Mouse (Mus musculus): ENCODE results near the gene AA792892. TPM values are rescaled to one million over a fixed set of nuclear protein-coding genes. Genes with fewer than 3 reads are reported as not detected.
"Not testable (repeated sequence)": the region's sequence is repeated elsewhere in the genome, so short reads cannot be mapped to it uniquely, and the experiment has no call there.

The AA792892 gene
- not detected in 2 replicates for polyA plus RNA-seq (2015; fragmentation: Nextera tagmentation; extraction: Ambion mirVana)

DNA sequence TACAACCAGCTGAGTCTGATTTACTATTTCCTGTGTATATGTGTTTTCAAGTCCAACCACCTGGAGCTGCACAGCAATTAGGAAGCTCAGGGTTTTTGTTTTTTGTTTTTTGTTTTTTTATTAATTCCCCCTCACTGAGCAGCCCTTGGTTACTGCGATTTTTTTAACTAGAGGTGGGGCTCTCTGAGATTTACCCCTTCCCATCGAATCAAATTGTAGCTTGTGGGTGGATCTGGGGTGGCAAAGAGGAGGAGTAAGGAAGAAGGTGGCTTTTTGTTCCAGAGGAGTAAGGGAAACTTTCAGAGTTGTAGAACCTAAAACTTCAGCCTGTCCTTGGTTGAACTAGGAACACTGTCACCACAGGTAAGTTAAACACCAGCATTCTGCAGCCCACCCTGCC, at the start of gene AA792892:
AA792892 (plus strand) TSS at position 301 of the 400 bp plus-strand sequence.
- H3K36me3 ChIP-seq; ATAC-seq (ENCODE audit: insufficient number of reproducible peaks, low FRiP score, low TSS enrichment, low read depth); H3K27ac ChIP-seq; H3K4me3 ChIP-seq; H3K4me1 ChIP-seq; H3K9ac ChIP-seq; H3K9me3 ChIP-seq; H3K27me3 ChIP-seq; H3K4me2 ChIP-seq: not testable (repeated sequence)
- WGBS = no CpG with 5 or more reads among the region's 2 CpGs

DNA sequence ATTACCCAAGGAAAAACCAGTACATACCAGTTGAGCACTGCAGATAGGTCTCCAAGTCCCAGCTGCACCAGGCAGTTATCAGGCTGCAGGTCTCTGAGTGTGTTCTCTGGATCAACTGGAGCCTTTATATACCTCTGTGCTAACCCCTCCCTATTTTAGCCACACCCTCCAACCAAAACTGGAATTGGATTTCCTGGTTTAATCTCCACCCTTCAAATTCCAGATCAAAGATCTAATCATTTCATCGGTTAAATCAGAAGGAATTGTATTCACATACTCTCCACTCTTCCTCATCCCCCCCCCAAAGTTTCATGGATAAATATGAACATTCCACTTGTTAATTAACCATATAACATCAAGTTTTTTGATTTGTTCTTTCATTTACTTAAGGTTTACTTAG, 32.9 kb upstream of the AA792892 start, which contains the start of gene A430089I19Rik:
A430089I19Rik (minus strand) TSS at position 101 of the 400 bp plus-strand sequence.
- H3K4me1 ChIP-seq; H3K4me3 ChIP-seq; ATAC-seq (ENCODE audit: insufficient number of reproducible peaks, low FRiP score, low TSS enrichment, low read depth); H3K9ac ChIP-seq; H3K27me3 ChIP-seq; H3K4me2 ChIP-seq; H3K27ac ChIP-seq; H3K36me3 ChIP-seq; H3K9me3 ChIP-seq: not testable (repeated sequence)
- WGBS = 95% methylated on average over 1 of the region's 1 CpGs

DNA sequence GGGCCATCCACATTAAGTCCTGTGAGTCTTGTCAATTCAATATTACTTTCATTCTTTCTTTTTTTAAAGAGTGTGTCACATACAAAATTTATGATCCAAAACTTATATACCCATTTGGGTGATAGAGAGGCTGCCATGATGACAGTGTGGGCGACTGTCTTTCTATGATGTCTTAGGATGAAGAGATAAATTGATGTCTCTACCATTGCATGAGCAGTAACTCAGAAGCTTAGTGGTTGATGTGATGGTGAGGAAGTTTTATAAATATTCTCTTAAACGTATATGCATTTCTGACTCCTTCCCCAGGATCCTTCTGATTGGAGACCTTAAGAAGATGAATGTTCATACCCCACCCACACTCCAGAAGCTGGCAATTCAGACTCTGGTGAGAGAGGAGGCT, 25.4 kb upstream of the AA792892 start, which contains the start of gene Gm6502:
Gm6502 (plus strand) TSS at position 301 of the 400 bp plus-strand sequence.
- not testable (repeated sequence) for ATAC-seq (ENCODE audit: insufficient number of reproducible peaks, low FRiP score, low TSS enrichment, low read depth)
- WGBS = no CpG with 5 or more reads among the region's 2 CpGs

More for the DNA sequence above, 25.4 kb upstream of the AA792892 start, which contains the start of gene Gm6502:
- H3K4me1 ChIP-seq, H3K27ac ChIP-seq, H3K4me2 ChIP-seq, H3K36me3 ChIP-seq, H3K9ac ChIP-seq, H3K27me3 ChIP-seq, H3K9me3 ChIP-seq, H3K4me3 ChIP-seq: not testable (repeated sequence)

Other genes with a start within 250 kb of the AA792892 start
- not detected in 2 replicates for gene Gm3106, start 121.7 kb upstream of the AA792892 start, polyA plus RNA-seq (2015; fragmentation: Nextera tagmentation; extraction: Ambion mirVana)
- not detected in 2 replicates for gene A430089I19Rik, start 33.0 kb upstream of the AA792892 start, polyA plus RNA-seq (2015; fragmentation: Nextera tagmentation; extraction: Ambion mirVana)
- gene Gm6502, start 25.3 kb upstream of the AA792892 start, polyA plus RNA-seq (2015; fragmentation: Nextera tagmentation; extraction: Ambion mirVana) = not detected in 2 replicates
- not detected in 2 replicates for gene Gm7682, start 106.0 kb downstream of the AA792892 start, polyA plus RNA-seq (2015; fragmentation: Nextera tagmentation; extraction: Ambion mirVana)
- not detected in 2 replicates for gene Gm3139, start 186.5 kb downstream of the AA792892 start, polyA plus RNA-seq (2015; fragmentation: Nextera tagmentation; extraction: Ambion mirVana)